Mouse (Mus musculus): Measurements from ENCODE around the gene Olfr455.

The Olfr455 gene

GRCm38 (mm10) chr6:42487114-42487513, 60.3 kb downstream of the Olfr455 start, which contains the start of gene Olfr456:
Gene Olfr456 (minus strand): TSS chr6:42487214.
- DNase-seq (ENCODE audit: low spot score in 2 of 2): no peak

Data from spleen, postnatal 14 days (tissue).